Mouse (Mus musculus): ENCODE measurements around the gene Glrx.

GRCm38 (mm10) chr13:75833499-75833898 lies 6.2 kb upstream of the Glrx start:
- TF ChIP-seq CTCF (IDR thresholded peaks at IDR 0.05; ENCODE audit: low read depth, low read length), result no peak
- TF ChIP-seq GATA1 (IDR thresholded peaks at IDR 0.05; ENCODE audit: borderline replicate concordance, low read length), result no peak

All from G1E (cell line).